ENCODE assay signal across 26 mouse cellular contexts in genomic region chr16:94348779-94349178, GRCm38 (mm10). TPM values are rescaled to one million over a fixed set of nuclear protein-coding genes. Genes with fewer than 3 reads are reported as not detected.
A peak's percentile ranks its signal among the peaks of the same experiment; 100 is the strongest.
DNase-seq lines count a peak whose midpoint lies in the region; ATAC-seq and TF ChIP-seq lines count a peak whose summit lies in the region.
"Had no signal": no experiment of that assay in that cellular context is flagged by ENCODE, and none has a peak within 500 bp of the region (broad histone marks: within the 10 kb centered on the region; RNA-seq: fewer than 3 reads in every experiment).

No protein-coding gene starts in this region.

- no peak for TF ChIP-seq POLR2A in limb, embryonic 14.5 days (IDR thresholded peaks at IDR 0.05; ENCODE audit: borderline replicate concordance, extremely low read depth, insufficient read depth, insufficient read length)

- no peak overlapping the region for H3K4me2 ChIP-seq in embryonic facial prominence, embryonic 14.5 days (ENCODE audit: low read depth, low read length)
- H3K4me2 ChIP-seq in limb, embryonic 14.5 days (replicated peaks; ENCODE audit: low read depth, low read length, severe bottlenecking): no peak overlapping the region
- H3K4me2 ChIP-seq: embryonic facial prominence, embryonic 13.5 days; forebrain, embryonic 12.5 days had no signal

- peak; percentile 77 for DNase-seq in embryonic facial prominence, embryonic 14.5 days (ENCODE audit: low spot score)
- DNase-seq in embryonic facial prominence, embryonic 10.5 days (ENCODE audit: low spot score): no peak
- peak; percentile 23 for DNase-seq in gastrocnemius, postnatal 25 days
- DNase-seq in gastrocnemius, adult 8-10 months (ENCODE audit: low spot score in 2 of 2): no peak
- DNase-seq in limb, embryonic 14.5 days (ENCODE audit: low spot score): peak; percentile 41
- no peak for DNase-seq in limb, embryonic 10.5 days (ENCODE audit: low spot score)
- DNase-seq in spleen, postnatal 36 days (ENCODE audit: low spot score in 2 of 2): no peak
- DNase-seq: adrenal gland, adult 8-10 months; adrenal gland, postnatal 14 days; adrenal gland, postnatal 36 days; B cell, adult 2 months; cerebellum, adult 11-12 months; cerebellum, adult 2 months; cerebellum, adult 9-10 months; cerebellum, postnatal 10 days; cerebellum, postnatal 25 days had no signal

- 78% methylated on average over 2 of the region's 2 CpGs for WGBS in embryonic facial prominence, embryonic 14.5 days
- WGBS in embryonic facial prominence, embryonic 10.5 days: 89% methylated on average over 2 of the region's 2 CpGs
- WGBS in limb, embryonic 14.5 days: 61% methylated on average over 2 of the region's 2 CpGs
- 88% methylated on average over 2 of the region's 2 CpGs for WGBS in limb, embryonic 10.5 days

- no peak overlapping the region for H3K4me3 ChIP-seq in embryonic facial prominence, embryonic 14.5 days (ENCODE audit: low read depth, low read length)
- H3K4me3 ChIP-seq in embryonic facial prominence, embryonic 10.5 days: no peak overlapping the region
- H3K4me3 ChIP-seq in limb, embryonic 14.5 days (replicated peaks; ENCODE audit: low read length): no peak overlapping the region
- H3K4me3 ChIP-seq in limb, embryonic 10.5 days: no peak overlapping the region
- H3K4me3 ChIP-seq: embryonic facial prominence, embryonic 13.5 days; forebrain, embryonic 10.5 days; forebrain, embryonic 12.5 days had no signal

- H3K27me3 ChIP-seq in embryonic facial prominence, embryonic 14.5 days (replicated peaks; ENCODE audit: control insufficient read depth, insufficient read depth, low read length): no peaks in the 10 kb centered on the region
- H3K27me3 ChIP-seq in embryonic facial prominence, embryonic 10.5 days (replicated peaks; ENCODE audit: low read depth, poor library complexity, severe bottlenecking): no peaks in the 10 kb centered on the region
- H3K27me3 ChIP-seq in limb, embryonic 14.5 days (ENCODE audit: control insufficient read depth, insufficient read depth, low read length): no peaks in the 10 kb centered on the region
- no peaks in the 10 kb centered on the region for H3K27me3 ChIP-seq in limb, embryonic 10.5 days (ENCODE audit: low read depth, poor library complexity, severe bottlenecking)
- H3K27me3 ChIP-seq: CH12.LX; embryonic facial prominence, embryonic 13.5 days; forebrain, embryonic 12.5 days; Patski had no signal

- H3K9me3 ChIP-seq in embryonic facial prominence, embryonic 14.5 days (ENCODE audit: control insufficient read depth, low read length): no peaks in the 10 kb centered on the region
- no peaks in the 10 kb centered on the region for H3K9me3 ChIP-seq in embryonic facial prominence, embryonic 10.5 days
- no peaks in the 10 kb centered on the region for H3K9me3 ChIP-seq in limb, embryonic 14.5 days (ENCODE audit: control insufficient read depth, low read length)
- no peaks in the 10 kb centered on the region for H3K9me3 ChIP-seq in limb, embryonic 10.5 days (replicated peaks)
- H3K9me3 ChIP-seq: embryonic facial prominence, embryonic 13.5 days; forebrain, embryonic 10.5 days; forebrain, embryonic 12.5 days; G1E had no signal

- peaks cover 3% of the 10 kb centered on the region; the same call in 1 of the 2 replicates for H3K4me1 ChIP-seq in embryonic facial prominence, embryonic 14.5 days (ENCODE audit: control insufficient read depth, insufficient read depth, low read length)
- H3K4me1 ChIP-seq in embryonic facial prominence, embryonic 10.5 days: peaks cover 14% of the 10 kb centered on the region
- H3K4me1 ChIP-seq in limb, embryonic 14.5 days (ENCODE audit: control insufficient read depth, insufficient read depth, low read length): no peaks in the 10 kb centered on the region
- peaks cover 14% of the 10 kb centered on the region for H3K4me1 ChIP-seq in limb, embryonic 10.5 days

- no peak overlapping the region for H3K27ac ChIP-seq in embryonic facial prominence, embryonic 14.5 days (replicated peaks; ENCODE audit: low read depth, low read length)
- H3K27ac ChIP-seq in embryonic facial prominence, embryonic 10.5 days (replicated peaks): no peak overlapping the region
- no peak overlapping the region for H3K27ac ChIP-seq in limb, embryonic 14.5 days (replicated peaks; ENCODE audit: low read depth, low read length)
- no peak overlapping the region for H3K27ac ChIP-seq in limb, embryonic 10.5 days
- H3K27ac ChIP-seq: embryonic facial prominence, embryonic 13.5 days; forebrain, embryonic 10.5 days; forebrain, embryonic 12.5 days had no signal

- no peak overlapping the region for H3K9ac ChIP-seq in embryonic facial prominence, embryonic 14.5 days (ENCODE audit: low read depth, low read length)
- no peak overlapping the region for H3K9ac ChIP-seq in limb, embryonic 14.5 days (ENCODE audit: low read depth, low read length, severe bottlenecking)
- H3K9ac ChIP-seq: embryonic facial prominence, embryonic 13.5 days; forebrain, embryonic 12.5 days had no signal

- 0 out of 2 replicates have a peak, but pooled peaks have one; percentile 53 for ATAC-seq in embryonic facial prominence, embryonic 14.5 days (ENCODE audit: low read depth)
- no peak for ATAC-seq in limb, embryonic 14.5 days (ENCODE audit: low FRiP score, low read depth)
- ATAC-seq: activated CD4-positive, CD25-positive, alpha-beta regulatory T cell, adult 4 months; CD4-positive, CD25-positive, alpha-beta regulatory T cell, adult 4 months; forebrain, embryonic 14.5 days; forebrain, embryonic 16.5 days; Patski had no signal

- no peaks in the 10 kb centered on the region for H3K36me3 ChIP-seq in embryonic facial prominence, embryonic 14.5 days (ENCODE audit: control insufficient read depth, insufficient read depth, low read length)
- H3K36me3 ChIP-seq in embryonic facial prominence, embryonic 10.5 days (replicated peaks): no peaks in the 10 kb centered on the region
- H3K36me3 ChIP-seq in limb, embryonic 14.5 days (ENCODE audit: control insufficient read depth, insufficient read depth, low read length): no peaks in the 10 kb centered on the region
- no peaks in the 10 kb centered on the region for H3K36me3 ChIP-seq in limb, embryonic 10.5 days
- H3K36me3 ChIP-seq: embryonic facial prominence, embryonic 13.5 days; forebrain, embryonic 10.5 days; forebrain, embryonic 12.5 days; G1E had no signal

RNA-seq across cellular contexts. Expression of gene Ripply3, which starts 20.6 kb away (rescaled TPM):
- polyA plus RNA-seq in embryonic facial prominence, embryonic 14.5 days (2014; fragmentation: Nextera tagmentation; extraction: Ambion mirVana): 4.9 and 6.9 TPM in 2 replicates
- polyA plus RNA-seq in embryonic facial prominence, embryonic 10.5 days (2016; fragmentation: Nextera tagmentation; extraction: Ambion mirVana): 5.1 and 6.2 TPM in 2 replicates
- total RNA-seq in gastrocnemius, postnatal 25 days (2021): 1 to 10 TPM in 1 of 2 experiments, under 1 TPM in 1; 0.91 to 1.2 TPM
- under 1 TPM; 0.49 to 0.85 (median 0.74) TPM for total RNA-seq in gastrocnemius, adult 8-10 months (2022)
- polyA plus RNA-seq in limb, embryonic 14.5 days (2012; rRNA removed): 2.3 and 2.9 TPM in 2 replicates
- 5.2 TPM in 2 replicates for polyA plus RNA-seq in limb, embryonic 14.5 days (2014; fragmentation: Nextera tagmentation; extraction: Ambion mirVana)
- 4.7 TPM in 2 replicates for polyA plus RNA-seq in limb, embryonic 10.5 days (2016; fragmentation: Nextera tagmentation; extraction: Ambion mirVana)
- polyA plus RNA-seq: G1E, Patski had no signal

RNA-seq across cellular contexts. Expression of gene Ttc3, which starts 21.6 kb away (rescaled TPM):
- polyA plus RNA-seq in embryonic facial prominence, embryonic 14.5 days (2014; fragmentation: Nextera tagmentation; extraction: Ambion mirVana): 270 and 324 TPM in 2 replicates
- 300 and 304 TPM in 2 replicates for polyA plus RNA-seq in embryonic facial prominence, embryonic 10.5 days (2016; fragmentation: Nextera tagmentation; extraction: Ambion mirVana)
- total RNA-seq in gastrocnemius, postnatal 25 days (2021): 10 to 100 TPM; 46.8 to 50.2 TPM
- 10 to 100 TPM; 57.0 to 71.2 (median 62.4) TPM for total RNA-seq in gastrocnemius, adult 8-10 months (2022)
- polyA plus RNA-seq in limb, embryonic 14.5 days (2012; rRNA removed): 113 and 123 TPM in 2 replicates
- 294 and 297 TPM in 2 replicates for polyA plus RNA-seq in limb, embryonic 14.5 days (2014; fragmentation: Nextera tagmentation; extraction: Ambion mirVana)
- 237 and 285 TPM in 2 replicates for polyA plus RNA-seq in limb, embryonic 10.5 days (2016; fragmentation: Nextera tagmentation; extraction: Ambion mirVana)

RNA-seq across cellular contexts. Expression of gene Pigp, which starts 22.9 kb away (rescaled TPM):
- polyA plus RNA-seq in embryonic facial prominence, embryonic 14.5 days (2014; fragmentation: Nextera tagmentation; extraction: Ambion mirVana): 125 and 131 TPM in 2 replicates
- polyA plus RNA-seq in embryonic facial prominence, embryonic 10.5 days (2016; fragmentation: Nextera tagmentation; extraction: Ambion mirVana): 77.9 and 78.3 TPM in 2 replicates
- 100 to 1,000 TPM; 106 to 116 TPM for total RNA-seq in gastrocnemius, postnatal 25 days (2021)
- 100 to 1,000 TPM; 163 to 198 (median 181) TPM for total RNA-seq in gastrocnemius, adult 8-10 months (2022)
- 75.3 and 83.2 TPM in 2 replicates for polyA plus RNA-seq in limb, embryonic 14.5 days (2012; rRNA removed)
- 86.3 and 101 TPM in 2 replicates for polyA plus RNA-seq in limb, embryonic 14.5 days (2014; fragmentation: Nextera tagmentation; extraction: Ambion mirVana)
- polyA plus RNA-seq in limb, embryonic 10.5 days (2016; fragmentation: Nextera tagmentation; extraction: Ambion mirVana): 72.6 and 82.0 TPM in 2 replicates

RNA-seq across cellular contexts. Expression of gene Hlcs, which starts 35.4 kb away (rescaled TPM):
- 6.8 and 8.2 TPM in 2 replicates for polyA plus RNA-seq in embryonic facial prominence, embryonic 14.5 days (2014; fragmentation: Nextera tagmentation; extraction: Ambion mirVana)
- polyA plus RNA-seq in embryonic facial prominence, embryonic 10.5 days (2016; fragmentation: Nextera tagmentation; extraction: Ambion mirVana): 12.2 and 13.1 TPM in 2 replicates
- 1 to 10 TPM; 6.8 to 8.6 TPM for total RNA-seq in gastrocnemius, postnatal 25 days (2021)
- total RNA-seq in gastrocnemius, adult 8-10 months (2022): 10 to 100 TPM in 2 of 4 experiments, 1 to 10 TPM in 2; 7.9 to 10.8 (median 9.8) TPM
- polyA plus RNA-seq in limb, embryonic 14.5 days (2012; rRNA removed): 6.1 and 7.1 TPM in 2 replicates
- polyA plus RNA-seq in limb, embryonic 14.5 days (2014; fragmentation: Nextera tagmentation; extraction: Ambion mirVana): 6.3 and 6.4 TPM in 2 replicates
- 10.1 and 11.7 TPM in 2 replicates for polyA plus RNA-seq in limb, embryonic 10.5 days (2016; fragmentation: Nextera tagmentation; extraction: Ambion mirVana)

Comparison
In these comparisons a context has a peak if more than half of its experiments do, and no peak if none do; other contexts are left out.
1. DNase-seq: peak in embryonic facial prominence, embryonic 14.5 days (single experiment), gastrocnemius, postnatal 25 days (single experiment) and limb, embryonic 14.5 days (single experiment); none in embryonic facial prominence, embryonic 10.5 days (single experiment), gastrocnemius, adult 8-10 months (0 of 2), limb, embryonic 10.5 days (single experiment) and spleen, postnatal 36 days (0 of 2).